ENCODE assay signal across 12 mouse cellular contexts in genomic region chr2:128179126-128179807, GRCm38 (mm10). TPM values are rescaled to one million over a fixed set of nuclear protein-coding genes. Genes with fewer than 3 reads are reported as not detected.
DNase-seq lines count a peak whose midpoint lies in the region; ATAC-seq and TF ChIP-seq lines count a peak whose summit lies in the region.
"Had no signal": no experiment of that assay in that cellular context is flagged by ENCODE, and none has a peak within 500 bp of the region (broad histone marks: within the 10 kb centered on the region; RNA-seq: fewer than 3 reads in every experiment).

No protein-coding gene starts in this region.

- no peaks in the 10 kb centered on the region for H3K27me3 ChIP-seq in heart, embryonic 10.5 days (ENCODE audit: insufficient read depth, poor library complexity, severe bottlenecking)
- H3K27me3 ChIP-seq in limb, embryonic 10.5 days (ENCODE audit: low read depth, poor library complexity, severe bottlenecking): no peaks in the 10 kb centered on the region
- H3K27me3 ChIP-seq in stomach, postnatal 0 days (ENCODE audit: control insufficient read depth, insufficient read depth, low read length): no peaks in the 10 kb centered on the region
- H3K27me3 ChIP-seq: embryonic facial prominence, embryonic 13.5 days had no signal

- H3K4me2 ChIP-seq in stomach, postnatal 0 days (replicated peaks; ENCODE audit: low read depth): no peak overlapping the region
- H3K4me2 ChIP-seq: embryonic facial prominence, embryonic 13.5 days had no signal

- H3K9ac ChIP-seq in stomach, postnatal 0 days (ENCODE audit: low read length): no peak overlapping the region

- peak overlapping the region; percentile 81 for H3K27ac ChIP-seq in heart, embryonic 10.5 days
- peak overlapping the region; percentile 38 for H3K27ac ChIP-seq in limb, embryonic 10.5 days
- H3K27ac ChIP-seq in stomach, postnatal 0 days (replicated peaks): 0 out of 2 replicates have a peak overlapping the region, but pooled peaks have one; percentile 49
- H3K27ac ChIP-seq: embryonic facial prominence, embryonic 13.5 days had no signal

- intact Hi-C loops in heart, postnatal 25 days (cut with DNase I): loop anchor here (5.0 kb wide), 2 partner anchors 52 to 68 kb away; partner anchors contain the start of gene Bcl2l11

- no peak for DNase-seq in heart, embryonic 10.5 days (ENCODE audit: low spot score)
- no peak for DNase-seq in heart, postnatal 25 days (ENCODE audit: low spot score)
- peak; percentile 33 for DNase-seq in retina, postnatal 1 day
- DNase-seq in retina, embryonic 14.5 days (ENCODE audit: low spot score): no peak
- peak; percentile 49 for DNase-seq in limb, embryonic 10.5 days (ENCODE audit: low spot score)
- DNase-seq in stomach, postnatal 0 days (ENCODE audit: low spot score): no peak
- DNase-seq in MN1 (ENCODE audit: low spot score): no peak
- DNase-seq: cerebellum, adult 11 months; gastrocnemius, postnatal 25 days; right cerebral cortex, adult 18-20 months had no signal

- WGBS in heart, embryonic 10.5 days: 74% methylated on average over 18 of the region's 18 CpGs
- WGBS in limb, embryonic 10.5 days: 72% methylated on average over 18 of the region's 18 CpGs
- WGBS in stomach, postnatal 0 days: 61% methylated on average over 18 of the region's 18 CpGs

- no peak overlapping the region for H3K4me3 ChIP-seq in heart, embryonic 10.5 days
- no peak overlapping the region for H3K4me3 ChIP-seq in limb, embryonic 10.5 days
- no peak overlapping the region for H3K4me3 ChIP-seq in stomach, postnatal 0 days (ENCODE audit: low read depth, low read length)
- H3K4me3 ChIP-seq: embryonic facial prominence, embryonic 13.5 days had no signal

- no peaks in the 10 kb centered on the region for H3K9me3 ChIP-seq in heart, embryonic 10.5 days
- H3K9me3 ChIP-seq in limb, embryonic 10.5 days (replicated peaks): no peaks in the 10 kb centered on the region
- no peaks in the 10 kb centered on the region for H3K9me3 ChIP-seq in stomach, postnatal 0 days (ENCODE audit: control insufficient read depth, low read length)
- H3K9me3 ChIP-seq: embryonic facial prominence, embryonic 13.5 days had no signal

- H3K4me1 ChIP-seq in heart, embryonic 10.5 days: peaks cover 51% of the 10 kb centered on the region
- peaks cover 34% of the 10 kb centered on the region for H3K4me1 ChIP-seq in limb, embryonic 10.5 days
- 0 out of 2 replicates have a peak, but pooled peaks cover 3% of the 10 kb centered on the region for H3K4me1 ChIP-seq in stomach, postnatal 0 days (replicated peaks; ENCODE audit: control insufficient read depth, insufficient read depth)

- H3K36me3 ChIP-seq in heart, embryonic 10.5 days: no peaks in the 10 kb centered on the region
- no peaks in the 10 kb centered on the region for H3K36me3 ChIP-seq in limb, embryonic 10.5 days
- H3K36me3 ChIP-seq in stomach, postnatal 0 days (ENCODE audit: control insufficient read depth, insufficient read depth, low read length): no peaks in the 10 kb centered on the region
- H3K36me3 ChIP-seq: embryonic facial prominence, embryonic 13.5 days had no signal

- TF ChIP-seq CTCF in stomach, postnatal 0 days (IDR thresholded peaks at IDR 0.05; ENCODE audit: low read depth): no peak

- no peak for ATAC-seq in stomach, postnatal 0 days (ENCODE audit: low FRiP score, low TSS enrichment)
- no peak for ATAC-seq in activated CD4-positive, CD25-positive, alpha-beta regulatory T cell, adult 4 months

- no peak for TF ChIP-seq EP300 in stomach, postnatal 0 days (optimal IDR thresholded peaks at IDR 0.05)

RNA-seq across cellular contexts. Expression of gene Bcl2l11, which starts 53.4 kb away (rescaled TPM):
- polyA plus RNA-seq in heart, embryonic 10.5 days (2016; fragmentation: Nextera tagmentation; extraction: Ambion mirVana): 16.9 and 17.4 TPM in 2 replicates
- 10 to 100 TPM; 15.2 to 18.8 TPM for total RNA-seq in heart, postnatal 25 days (2021)
- polyA plus RNA-seq in limb, embryonic 10.5 days (2016; fragmentation: Nextera tagmentation; extraction: Ambion mirVana): 28.4 and 35.9 TPM in 2 replicates
- 6.2 and 8.0 TPM in 2 replicates for polyA plus RNA-seq in stomach, postnatal 0 days (2015; fragmentation: Nextera tagmentation; extraction: Ambion mirVana)
- 10 to 100 TPM; 15.4 to 23.8 TPM for polyA plus RNA-seq in activated CD4-positive, CD25-positive, alpha-beta regulatory T cell, adult 4 months (2017; shearing (Covaris generic))

Comparison
In these comparisons a context has a peak if more than half of its experiments do, and no peak if none do; other contexts are left out.
1. DNase-seq: peak in retina, postnatal 1 day (single experiment) and limb, embryonic 10.5 days (single experiment); none in heart, embryonic 10.5 days (single experiment), heart, postnatal 25 days (single experiment), retina, embryonic 14.5 days (single experiment), stomach, postnatal 0 days (single experiment) and MN1 (single experiment).
2. Peak in every context shown above with its lines, with median percentiles within 50 percentile points of each other: H3K27ac ChIP-seq.